Mouse (Mus musculus): ENCODE data around the gene Cacnb4. TPM values are rescaled to one million over a fixed set of nuclear protein-coding genes. Genes with fewer than 3 reads are reported as not detected.

The Cacnb4 gene
- polyA plus RNA-seq, 1 experiment from 2014 or later, result 2.8 TPM

GRCm38 (mm10) chr2:52604651-52605020, 72.0 kb downstream of the Cacnb4 start:
- DNase-seq (ENCODE audit: low spot score, missing footprints) (no peak), ATAC-seq (ENCODE audit: low FRiP score) (no peak)
- Histone ChIP-seq H3K4me3 (ENCODE audit: low read depth, low read length) (no peak overlapping the region), H3K27me3 (ENCODE audit: control insufficient read depth, insufficient read depth, low read length) (no peaks in the 10 kb centered on the region), H3K9me3 (ENCODE audit: control insufficient read depth, low read length) (no peaks in the 10 kb centered on the region), H3K4me2 (no peak overlapping the region), H3K36me3 (ENCODE audit: control insufficient read depth, insufficient read depth, low read length) (no peaks in the 10 kb centered on the region), H3K4me1 (ENCODE audit: control insufficient read depth, insufficient read depth, low read length) (no peaks in the 10 kb centered on the region), H3K9ac (ENCODE audit: low read length) (no peak overlapping the region), H3K27ac (ENCODE audit: low read depth, low read length) (no peak overlapping the region)
- 85% methylated on average over 8 of the region's 8 CpGs for WGBS

GRCm38 (mm10) chr2:52603935-52604650, 72.5 kb downstream of the Cacnb4 start:
- Histone ChIP-seq H3K9me3 (ENCODE audit: control insufficient read depth, low read length) (no peaks in the 10 kb centered on the region), H3K4me1 (ENCODE audit: control insufficient read depth, insufficient read depth, low read length) (no peaks in the 10 kb centered on the region), H3K4me2 (no peak overlapping the region), H3K27ac (ENCODE audit: low read depth, low read length) (no peak overlapping the region), H3K9ac (ENCODE audit: low read length) (no peak overlapping the region), H3K4me3 (ENCODE audit: low read depth, low read length) (no peak overlapping the region), H3K36me3 (ENCODE audit: control insufficient read depth, insufficient read depth, low read length) (no peaks in the 10 kb centered on the region), H3K27me3 (ENCODE audit: control insufficient read depth, insufficient read depth, low read length) (no peaks in the 10 kb centered on the region)
- no peak for ATAC-seq (ENCODE audit: low FRiP score)
- 89% methylated on average over 11 of the region's 11 CpGs for WGBS
- no peak for DNase-seq (ENCODE audit: low spot score, missing footprints)

- Histone ChIP-seq H3K27ac (ENCODE audit: low read depth, low read length) (no peak overlapping the region), H3K4me3 (ENCODE audit: low read depth, low read length) (no peak overlapping the region), H3K9me3 (ENCODE audit: control insufficient read depth, low read length) (no peaks in the 10 kb centered on the region), H3K4me1 (ENCODE audit: control insufficient read depth, insufficient read depth, low read length) (no peaks in the 10 kb centered on the region), H3K4me2 (no peak overlapping the region), H3K9ac (ENCODE audit: low read length) (no peak overlapping the region), H3K27me3 (ENCODE audit: control insufficient read depth, insufficient read depth, low read length) (no peaks in the 10 kb centered on the region), H3K36me3 (ENCODE audit: control insufficient read depth, insufficient read depth, low read length) (no peaks in the 10 kb centered on the region)
- ATAC-seq (ENCODE audit: low FRiP score) (no peak), DNase-seq (ENCODE audit: low spot score, missing footprints) (no peak)
- WGBS, result 85% methylated on average over 6 of the region's 6 CpGs
Measured at GRCm38 (mm10) chr2:52603421-52603820, 73.2 kb downstream of the Cacnb4 start.

- 92% methylated on average over 8 of the region's 8 CpGs for WGBS
- no peak for DNase-seq (ENCODE audit: low spot score, missing footprints)
Measured at GRCm38 (mm10) chr2:52602921-52603320, 73.7 kb downstream of the Cacnb4 start.

GRCm38 (mm10) chr2:52602228-52602627, 74.4 kb downstream of the Cacnb4 start:
- Histone ChIP-seq H3K9ac (ENCODE audit: low read length) (no peak overlapping the region), H3K4me1 (ENCODE audit: control insufficient read depth, insufficient read depth, low read length) (no peaks in the 10 kb centered on the region), H3K27ac (ENCODE audit: low read depth, low read length) (no peak overlapping the region), H3K4me2 (no peak overlapping the region), H3K4me3 (ENCODE audit: low read depth, low read length) (no peak overlapping the region), H3K36me3 (ENCODE audit: control insufficient read depth, insufficient read depth, low read length) (no peaks in the 10 kb centered on the region), H3K9me3 (ENCODE audit: control insufficient read depth, low read length) (no peaks in the 10 kb centered on the region), H3K27me3 (ENCODE audit: control insufficient read depth, insufficient read depth, low read length) (no peaks in the 10 kb centered on the region)
- DNase-seq (ENCODE audit: low spot score, missing footprints), result no peak
- 94% methylated on average over 2 of the region's 2 CpGs for WGBS
- ATAC-seq (ENCODE audit: low FRiP score), result no peak

More at GRCm38 (mm10) chr2:52602921-52603320, 73.7 kb downstream of the Cacnb4 start:
- Histone ChIP-seq H3K27me3 (ENCODE audit: control insufficient read depth, insufficient read depth, low read length) (no peaks in the 10 kb centered on the region), H3K9me3 (ENCODE audit: control insufficient read depth, low read length) (no peaks in the 10 kb centered on the region), H3K27ac (ENCODE audit: low read depth, low read length) (no peak overlapping the region), H3K4me1 (ENCODE audit: control insufficient read depth, insufficient read depth, low read length) (no peaks in the 10 kb centered on the region), H3K36me3 (ENCODE audit: control insufficient read depth, insufficient read depth, low read length) (no peaks in the 10 kb centered on the region), H3K4me3 (ENCODE audit: low read depth, low read length) (no peak overlapping the region), H3K4me2 (no peak overlapping the region), H3K9ac (ENCODE audit: low read length) (no peak overlapping the region)
- no peak for ATAC-seq (ENCODE audit: low FRiP score)

GRCm38 (mm10) chr2:52597511-52597910, 79.1 kb downstream of the Cacnb4 start:
- DNase-seq (ENCODE audit: low spot score, missing footprints), result no peak
- no peak for ATAC-seq (ENCODE audit: low FRiP score)
- H3K36me3 ChIP-seq (ENCODE audit: control insufficient read depth, insufficient read depth, low read length), result no peaks in the 10 kb centered on the region

GRCm38 (mm10) chr2:52593814-52594213, 82.8 kb downstream of the Cacnb4 start:
- H3K4me2 ChIP-seq, result no peak overlapping the region
- H3K9me3 ChIP-seq (ENCODE audit: control insufficient read depth, low read length), result no peaks in the 10 kb centered on the region
- ATAC-seq (ENCODE audit: low FRiP score) (no peak), DNase-seq (ENCODE audit: low spot score, missing footprints) (no peak)
- no peaks in the 10 kb centered on the region for H3K27me3 ChIP-seq (ENCODE audit: control insufficient read depth, insufficient read depth, low read length)
- H3K9ac ChIP-seq (ENCODE audit: low read length), result no peak overlapping the region
- H3K4me1 ChIP-seq (ENCODE audit: control insufficient read depth, insufficient read depth, low read length), result no peaks in the 10 kb centered on the region
- no peaks in the 10 kb centered on the region for H3K36me3 ChIP-seq (ENCODE audit: control insufficient read depth, insufficient read depth, low read length)
- no peak overlapping the region for H3K4me3 ChIP-seq (ENCODE audit: low read depth, low read length)
- 92% methylated on average over 8 of the region's 8 CpGs for WGBS
- H3K27ac ChIP-seq (ENCODE audit: low read depth, low read length), result no peak overlapping the region

More at GRCm38 (mm10) chr2:52597511-52597910, 79.1 kb downstream of the Cacnb4 start:
- H3K4me3 ChIP-seq (ENCODE audit: low read depth, low read length), result no peak overlapping the region
- no peaks in the 10 kb centered on the region for H3K4me1 ChIP-seq (ENCODE audit: control insufficient read depth, insufficient read depth, low read length)
- no peak overlapping the region for H3K27ac ChIP-seq (ENCODE audit: low read depth, low read length)
- no peak overlapping the region for H3K9ac ChIP-seq (ENCODE audit: low read length)
- no peaks in the 10 kb centered on the region for H3K9me3 ChIP-seq (ENCODE audit: control insufficient read depth, low read length)
- H3K27me3 ChIP-seq (ENCODE audit: control insufficient read depth, insufficient read depth, low read length), result no peaks in the 10 kb centered on the region
- no peak overlapping the region for H3K4me2 ChIP-seq

- DNase-seq (ENCODE audit: low spot score, missing footprints), result no peak
- H3K27ac ChIP-seq (ENCODE audit: low read depth, low read length), result no peak overlapping the region
- 68% methylated on average over 5 of the region's 5 CpGs for WGBS
- H3K36me3 ChIP-seq (ENCODE audit: control insufficient read depth, insufficient read depth, low read length), result no peaks in the 10 kb centered on the region
- no peaks in the 10 kb centered on the region for H3K9me3 ChIP-seq (ENCODE audit: control insufficient read depth, low read length)
- no peak overlapping the region for H3K4me2 ChIP-seq
- no peak overlapping the region for H3K4me3 ChIP-seq (ENCODE audit: low read depth, low read length)
- no peaks in the 10 kb centered on the region for H3K4me1 ChIP-seq (ENCODE audit: control insufficient read depth, insufficient read depth, low read length)
- no peak overlapping the region for H3K9ac ChIP-seq (ENCODE audit: low read length)
- no peaks in the 10 kb centered on the region for H3K27me3 ChIP-seq (ENCODE audit: control insufficient read depth, insufficient read depth, low read length)
- ATAC-seq (ENCODE audit: low FRiP score), result no peak
Measured at GRCm38 (mm10) chr2:52593260-52593659, 83.4 kb downstream of the Cacnb4 start.

GRCm38 (mm10) chr2:52590970-52591347, 85.7 kb downstream of the Cacnb4 start:
- Histone ChIP-seq H3K36me3 (ENCODE audit: control insufficient read depth, insufficient read depth, low read length) (no peaks in the 10 kb centered on the region), H3K27me3 (ENCODE audit: control insufficient read depth, insufficient read depth, low read length) (no peaks in the 10 kb centered on the region), H3K27ac (ENCODE audit: low read depth, low read length) (no peak overlapping the region), H3K4me2 (no peak overlapping the region), H3K4me3 (ENCODE audit: low read depth, low read length) (no peak overlapping the region), H3K4me1 (ENCODE audit: control insufficient read depth, insufficient read depth, low read length) (no peaks in the 10 kb centered on the region), H3K9me3 (ENCODE audit: control insufficient read depth, low read length) (no peaks in the 10 kb centered on the region), H3K9ac (ENCODE audit: low read length) (no peak overlapping the region; the same call in 1 of the 2 replicates)
- 6% methylated on average over 5 of the region's 5 CpGs for WGBS
- DNase-seq (ENCODE audit: low spot score, missing footprints) (peak; percentile 97), ATAC-seq (ENCODE audit: low FRiP score) (peak; percentile 70)
